Mouse (Mus musculus): ENCODE measurements around the gene Actn2.

Gene Actn2

DNA sequence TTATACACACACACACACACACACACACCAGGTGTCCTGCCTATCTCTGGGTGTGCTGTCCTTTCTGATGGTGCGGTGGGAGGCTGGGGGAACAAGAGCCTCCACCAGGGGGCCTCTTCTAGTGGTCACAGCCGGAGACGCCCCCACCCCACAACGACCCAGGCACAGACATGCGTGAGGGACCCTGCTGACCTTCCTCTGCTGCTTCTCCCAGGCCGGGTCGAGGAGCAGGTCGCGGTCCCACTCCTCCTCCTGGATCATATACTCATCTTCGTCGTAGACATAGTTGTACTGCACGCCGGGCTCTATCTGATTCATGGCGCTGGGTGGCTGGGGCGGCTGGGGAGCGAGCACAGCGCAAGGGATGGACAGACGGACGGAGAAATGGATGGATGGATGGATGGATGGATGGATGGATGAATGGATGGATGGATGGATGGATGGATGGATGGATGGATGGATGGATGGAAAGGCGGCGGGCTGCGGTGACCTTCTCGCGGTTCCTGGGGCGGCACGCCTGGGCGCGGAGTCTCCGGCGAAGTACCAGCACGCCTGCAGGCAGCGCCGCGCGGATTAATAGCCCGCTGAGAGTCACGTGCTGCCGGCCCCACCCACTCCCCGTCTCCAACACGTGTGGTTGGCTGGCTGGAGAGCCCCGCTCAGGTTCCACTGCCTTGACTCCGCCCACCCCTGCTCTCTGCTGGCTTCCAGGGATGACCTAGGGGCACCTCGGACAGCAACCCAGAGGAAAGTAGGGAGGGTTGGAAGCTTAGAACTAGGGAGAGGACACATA, at the start of gene Actn2:
Actn2 (minus strand) TSS at position 578 of the 793 bp plus-strand sequence.
- peak; percentile 66 to 73 for DNase-seq (ENCODE audit: low spot score in 2 of 2)

GRCm38 (mm10) chr13:12386286-12386685, 45.7 kb upstream of the Actn2 start:
- DNase-seq (ENCODE audit: low spot score in 2 of 2): peak in 1 of 2 experiments; percentile 41

- no peak for DNase-seq (ENCODE audit: low spot score in 2 of 2)
Measured at GRCm38 (mm10) chr13:12384796-12385195, 44.2 kb upstream of the Actn2 start.

- DNase-seq (ENCODE audit: low spot score in 2 of 2): no peak
Measured at GRCm38 (mm10) chr13:12376778-12377177, 36.2 kb upstream of the Actn2 start.

DNA sequence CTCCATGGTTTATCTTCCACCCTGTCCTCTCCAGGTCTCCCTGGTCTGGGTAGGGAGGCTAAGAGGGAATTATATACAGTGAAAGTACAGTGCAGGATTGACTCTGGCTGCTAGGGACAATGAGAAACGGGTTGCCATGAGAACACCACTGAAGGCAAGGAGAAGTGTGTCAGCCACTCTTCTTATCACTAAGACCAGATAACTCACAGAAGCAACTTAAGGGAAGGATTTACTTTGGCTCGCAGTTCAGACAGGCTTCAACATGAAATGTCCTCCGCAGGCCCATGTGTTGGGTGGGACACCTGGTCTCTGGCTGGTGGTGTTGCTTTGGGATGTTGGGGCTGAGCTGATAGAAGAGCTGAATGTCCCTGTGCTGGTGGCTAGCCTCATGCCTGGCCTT, 32.2 kb upstream of the Actn2 start:
- no peak for DNase-seq (ENCODE audit: low spot score in 2 of 2)

GRCm38 (mm10) chr13:12369930-12370329, 29.4 kb upstream of the Actn2 start:
- no peak for DNase-seq (ENCODE audit: low spot score in 2 of 2)

- no peak for DNase-seq (ENCODE audit: low spot score in 2 of 2)
Measured at GRCm38 (mm10) chr13:12369041-12369621, 28.6 kb upstream of the Actn2 start.

DNA sequence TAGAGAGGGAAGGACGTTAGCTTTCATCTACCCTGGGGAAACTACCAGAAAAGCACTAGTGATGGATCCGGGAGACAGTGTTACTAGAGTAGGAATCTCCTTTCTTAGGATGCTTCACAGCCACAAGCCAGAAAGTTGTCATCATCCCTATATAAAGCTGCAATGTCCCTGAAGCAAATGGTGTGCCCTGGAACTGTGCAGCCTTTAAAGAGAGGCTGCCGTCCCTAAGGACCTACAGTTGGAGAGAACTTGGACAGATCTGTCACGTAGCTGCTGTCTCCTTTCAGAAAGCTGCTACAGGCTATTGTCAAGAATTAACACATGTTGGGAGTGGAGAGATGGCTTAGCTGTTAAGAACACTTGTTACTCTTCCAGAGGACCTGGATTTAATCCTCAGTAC, 20.9 kb upstream of the Actn2 start:
- no peak for DNase-seq (ENCODE audit: low spot score in 2 of 2)

DNA sequence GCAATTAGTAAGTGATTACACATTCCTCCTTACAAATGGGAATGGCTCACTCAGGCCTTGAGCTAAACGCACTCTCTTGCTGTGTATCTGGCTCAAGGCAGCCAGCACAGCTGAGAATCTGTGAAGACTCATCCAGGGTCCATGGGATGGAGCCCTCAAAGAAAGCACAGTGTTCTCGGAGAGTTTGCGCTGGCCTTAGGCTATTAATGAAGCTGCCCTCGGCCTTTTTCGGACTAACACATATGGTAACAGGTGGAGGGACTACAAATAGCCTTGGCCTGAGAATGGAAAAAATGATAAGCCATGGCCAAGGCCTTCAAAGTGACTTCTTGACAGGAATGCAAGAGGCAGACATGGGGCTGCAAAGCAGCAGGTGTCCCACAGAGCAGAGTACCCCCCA, 17.0 kb upstream of the Actn2 start:
- DNase-seq (ENCODE audit: low spot score in 2 of 2): no peak

DNA sequence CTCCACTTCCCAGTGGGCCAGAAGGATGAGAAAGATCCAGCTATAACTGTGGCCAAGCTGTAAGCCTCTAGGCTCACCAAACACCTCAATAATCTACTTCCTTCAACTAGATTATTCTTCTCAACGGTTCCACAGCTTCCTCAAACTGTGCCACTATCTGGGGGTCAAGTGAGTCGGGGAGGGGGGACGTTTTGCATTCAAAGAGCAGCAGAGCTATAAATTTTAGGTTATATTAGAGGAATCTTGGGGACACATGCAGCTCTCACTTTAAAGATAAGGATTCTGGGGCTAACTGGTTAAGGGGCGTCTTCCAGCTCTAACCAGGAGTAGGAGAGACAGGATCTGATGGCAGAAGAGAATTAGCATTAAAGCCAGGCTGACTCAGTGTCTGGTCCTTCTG, 15.6 kb upstream of the Actn2 start:
- DNase-seq (ENCODE audit: low spot score in 2 of 2): no peak

DNA sequence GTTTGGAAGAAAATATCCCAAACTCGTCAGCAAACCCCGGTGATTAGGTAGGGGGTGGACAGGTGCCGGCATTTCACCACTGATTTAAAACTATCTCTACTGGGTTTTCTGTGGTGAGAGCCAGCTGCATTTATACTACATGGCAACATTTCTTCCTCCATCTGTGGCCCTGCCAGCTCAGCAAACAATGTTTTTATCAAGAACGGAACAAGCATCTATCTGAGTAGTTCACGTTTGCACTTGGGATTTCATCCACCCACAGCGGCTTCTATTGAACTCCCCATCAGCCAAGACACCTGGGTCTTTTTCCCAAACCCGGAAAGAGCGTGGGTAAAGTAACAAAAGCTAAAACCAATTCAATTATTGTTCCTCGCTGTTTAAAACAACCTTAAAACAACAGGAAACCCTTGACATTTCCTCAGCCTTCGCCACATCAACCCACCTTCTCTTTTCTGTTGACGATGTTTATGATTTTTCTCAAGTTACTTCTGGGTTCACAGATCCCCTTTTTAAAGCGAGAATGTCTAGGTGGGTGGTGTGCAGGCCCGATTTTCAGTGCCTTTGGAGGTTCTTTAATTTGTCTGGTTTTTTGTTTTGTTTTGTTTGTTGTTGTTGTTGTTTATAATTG, 8.8 kb upstream of the Actn2 start:
- no peak for DNase-seq (ENCODE audit: low spot score in 2 of 2)

GRCm38 (mm10) chr13:12346837-12347236, 6.3 kb upstream of the Actn2 start:
- no peak for DNase-seq (ENCODE audit: low spot score in 2 of 2)

- DNase-seq (ENCODE audit: low spot score in 2 of 2): no peak
Measured at GRCm38 (mm10) chr13:12341447-12341846, 887 bp upstream of the Actn2 start.

- no peak for DNase-seq (ENCODE audit: low spot score in 2 of 2)
Measured at GRCm38 (mm10) chr13:12339446-12339845, 1.1 kb downstream of the Actn2 start.

DNA sequence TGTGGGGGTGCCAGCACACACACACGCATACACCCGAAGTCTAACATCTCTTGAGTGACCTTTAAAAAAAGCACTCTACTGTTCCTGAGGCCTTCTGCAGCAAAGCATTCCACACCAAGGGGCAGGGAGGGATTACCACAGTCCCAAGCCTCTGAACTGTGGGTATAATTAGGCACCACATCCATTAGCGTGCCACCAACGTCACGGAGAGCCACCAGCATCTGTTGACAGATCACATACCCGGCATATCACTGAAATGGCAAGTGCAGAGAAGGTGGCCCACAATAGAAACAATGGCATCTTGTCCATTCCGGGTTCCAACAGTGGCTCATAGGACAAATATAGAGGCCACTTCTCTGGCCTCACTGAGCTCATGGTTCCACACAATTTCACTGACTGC, 2.8 kb downstream of the Actn2 start:
- DNase-seq (ENCODE audit: low spot score in 2 of 2): no peak

GRCm38 (mm10) chr13:12334016-12334415, 6.5 kb downstream of the Actn2 start:
- peak; percentile 79 to 84 for DNase-seq (ENCODE audit: low spot score in 2 of 2)

- no peak for DNase-seq (ENCODE audit: low spot score in 2 of 2)
Measured at GRCm38 (mm10) chr13:12331528-12331927, 9.0 kb downstream of the Actn2 start.

GRCm38 (mm10) chr13:12328392-12328791, 12.2 kb downstream of the Actn2 start:
- DNase-seq (ENCODE audit: low spot score in 2 of 2): no peak

- no peak for DNase-seq (ENCODE audit: low spot score in 2 of 2)
Measured at GRCm38 (mm10) chr13:12327577-12327976, 13.0 kb downstream of the Actn2 start.

DNA sequence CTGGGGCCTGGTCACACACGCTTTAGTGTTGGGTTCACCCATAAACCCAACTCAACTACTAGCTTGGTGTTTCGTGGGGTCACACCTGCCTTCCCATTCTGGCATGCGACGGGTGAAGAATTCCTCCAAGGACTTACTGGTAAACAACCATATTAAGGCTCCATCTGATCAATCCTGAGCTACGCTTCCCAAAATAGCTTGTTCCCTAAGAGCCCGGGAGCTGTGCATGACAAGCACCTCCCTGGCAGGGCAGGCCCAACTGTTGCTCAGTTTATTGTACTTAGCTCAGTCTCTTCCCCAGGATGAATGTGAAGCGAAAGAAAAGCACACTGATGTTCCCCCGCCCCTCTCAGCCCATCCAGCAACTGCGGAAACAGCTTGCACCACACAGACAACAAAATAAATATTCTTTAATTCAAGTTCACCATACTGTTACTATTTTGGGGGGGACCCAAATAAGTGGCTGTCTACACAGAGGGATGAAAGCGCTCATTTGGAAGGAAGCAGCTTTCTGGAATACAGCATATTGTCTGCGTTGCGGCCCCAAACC, 17.4 kb downstream of the Actn2 start:
- DNase-seq (ENCODE audit: low spot score in 2 of 2): no peak

GRCm38 (mm10) chr13:12320148-12320547, 20.4 kb downstream of the Actn2 start:
- no peak for DNase-seq (ENCODE audit: low spot score in 2 of 2)

GRCm38 (mm10) chr13:12318017-12318416, 22.5 kb downstream of the Actn2 start:
- DNase-seq (ENCODE audit: low spot score in 2 of 2): no peak
